Mouse (Mus musculus): ENCODE data around the gene Cd3g.
A peak's percentile ranks its signal among the peaks of the same experiment; 100 is the strongest.
"Not testable (repeated sequence)": the region's sequence is repeated elsewhere in the genome, so short reads cannot be mapped to it uniquely, and the experiment has no call there.

Gene Cd3g

GRCm38 (mm10) chr9:44985721-44986161, 5.5 kb upstream of the Cd3g start:
- no peak for DNase-seq (ENCODE audit: low read depth)

GRCm38 (mm10) chr9:44983001-44983400, 2.8 kb upstream of the Cd3g start:
- no peak for DNase-seq (ENCODE audit: low read depth)

GRCm38 (mm10) chr9:44982531-44982930, 2.3 kb upstream of the Cd3g start:
- DNase-seq (ENCODE audit: low read depth): no peak

GRCm38 (mm10) chr9:44982081-44982480, 1.9 kb upstream of the Cd3g start:
- DNase-seq (ENCODE audit: low read depth): no peak

- no peak for DNase-seq (ENCODE audit: low read depth)
Measured at GRCm38 (mm10) chr9:44981676-44982075, 1.4 kb upstream of the Cd3g start, which contains the start of gene Cd3d. TSS of gene Cd3d (plus strand) at chr9:44981786.

- no peak for DNase-seq (ENCODE audit: low read depth)
Measured at GRCm38 (mm10) chr9:44981104-44981503, 873 bp upstream of the Cd3g start.

- no peak for DNase-seq (ENCODE audit: low read depth)
Measured at GRCm38 (mm10) chr9:44979806-44980205, 425 bp downstream of the Cd3g start.

GRCm38 (mm10) chr9:44977813-44978212, 2.4 kb downstream of the Cd3g start:
- DNase-seq (ENCODE audit: low read depth): no peak

- no peak for DNase-seq (ENCODE audit: low read depth)
Measured at GRCm38 (mm10) chr9:44969450-44969849, 10.8 kb downstream of the Cd3g start.

GRCm38 (mm10) chr9:44967763-44968162, 12.5 kb downstream of the Cd3g start:
- not testable (repeated sequence) for DNase-seq (ENCODE audit: low read depth)

- DNase-seq (ENCODE audit: low read depth): peak; percentile 84
Measured at GRCm38 (mm10) chr9:44966815-44967242, 13.4 kb downstream of the Cd3g start.

GRCm38 (mm10) chr9:44965833-44966466, 14.3 kb downstream of the Cd3g start:
- no peak for DNase-seq (ENCODE audit: low read depth)

- peak; percentile 98 for DNase-seq (ENCODE audit: low read depth)
Measured at GRCm38 (mm10) chr9:44965126-44965832, 15.0 kb downstream of the Cd3g start, which contains the start of gene Ube4a. TSS of gene Ube4a (minus strand) at chr9:44965600.

GRCm38 (mm10) chr9:44954432-44954831, 25.8 kb downstream of the Cd3g start:
- no peak for DNase-seq (ENCODE audit: low read depth)

- no peak for DNase-seq (ENCODE audit: low read depth)
Measured at GRCm38 (mm10) chr9:44947836-44948235, 32.4 kb downstream of the Cd3g start.

- DNase-seq (ENCODE audit: low read depth): peak; percentile 67
Measured at GRCm38 (mm10) chr9:44946185-44946695, 34.0 kb downstream of the Cd3g start.

- no peak for DNase-seq (ENCODE audit: low read depth)
Measured at GRCm38 (mm10) chr9:44942421-44942820, 37.8 kb downstream of the Cd3g start.

- DNase-seq (ENCODE audit: low read depth): no peak
Measured at GRCm38 (mm10) chr9:44941756-44942155, 38.5 kb downstream of the Cd3g start.

- DNase-seq (ENCODE audit: low read depth): no peak
Measured at GRCm38 (mm10) chr9:44921543-44921942, 58.7 kb downstream of the Cd3g start.

- peak; percentile 83 for DNase-seq (ENCODE audit: low read depth)
Measured at GRCm38 (mm10) chr9:44921123-44921468, 59.1 kb downstream of the Cd3g start.

GRCm38 (mm10) chr9:44920374-44921122, 59.7 kb downstream of the Cd3g start, which contains the start of gene Atp5l:
TSS of gene Atp5l (minus strand) at chr9:44920742.
- DNase-seq (ENCODE audit: low read depth): peak; percentile 95

- no peak for DNase-seq (ENCODE audit: low read depth)
Measured at GRCm38 (mm10) chr9:44919606-44920005, 60.6 kb downstream of the Cd3g start.
